Mouse (Mus musculus): Measurements from ENCODE around the gene Nectin2. TPM values are rescaled to one million over a fixed set of nuclear protein-coding genes. Genes with fewer than 3 reads are reported as not detected.

Gene Nectin2
- polyA plus RNA-seq, 1 experiment, result 74.7 TPM

GRCm38 (mm10) chr7:19704475-19704874 is 45.8 kb downstream of the Nectin2 start:
- Histone ChIP-seq H3K4me3 (replicated peaks; ENCODE audit: extremely low read depth, low read depth, low read length) (no peak overlapping the region), H3K4me1 (ENCODE audit: control insufficient read depth, insufficient read depth, low read length) (peaks cover 7% of the 10 kb centered on the region; the same call in 1 of the 2 replicates)
- no peak for DNase-seq
- 89% methylated on average over 4 of the region's 4 CpGs for WGBS
- no peak for TF ChIP-seq CTCF (IDR thresholded peaks at IDR 0.05; ENCODE audit: insufficient read depth, low read length)
- TF ChIP-seq POLR2A (IDR thresholded peaks at IDR 0.05; ENCODE audit: borderline replicate concordance, extremely low read depth, low read depth, low read length), result no peak

GRCm38 (mm10) chr7:19702859-19703555 is 47.3 kb downstream of the Nectin2 start:
- no peak for DNase-seq
- no peak for TF ChIP-seq POLR2A (IDR thresholded peaks at IDR 0.05; ENCODE audit: borderline replicate concordance, extremely low read depth, low read depth, low read length)
- TF ChIP-seq CTCF (IDR thresholded peaks at IDR 0.05; ENCODE audit: insufficient read depth, low read length), result no peak
- WGBS, result 92% methylated on average over 16 of the region's 16 CpGs
- no peak overlapping the region for H3K4me3 ChIP-seq (replicated peaks; ENCODE audit: extremely low read depth, low read depth, low read length)
- H3K4me1 ChIP-seq (ENCODE audit: control insufficient read depth, insufficient read depth, low read length), result peaks cover 12% of the 10 kb centered on the region; the same call in 1 of the 2 replicates

- WGBS, result 32% methylated on average over 22 of the region's 22 CpGs
- TF ChIP-seq POLR2A (IDR thresholded peaks at IDR 0.05; ENCODE audit: borderline replicate concordance, extremely low read depth, low read depth, low read length) (no peak), CTCF (IDR thresholded peaks at IDR 0.05; ENCODE audit: insufficient read depth, low read length) (peak; percentile 70)
Measured at GRCm38 (mm10) chr7:19701069-19701761, 49.1 kb downstream of the Nectin2 start.

DNA sequence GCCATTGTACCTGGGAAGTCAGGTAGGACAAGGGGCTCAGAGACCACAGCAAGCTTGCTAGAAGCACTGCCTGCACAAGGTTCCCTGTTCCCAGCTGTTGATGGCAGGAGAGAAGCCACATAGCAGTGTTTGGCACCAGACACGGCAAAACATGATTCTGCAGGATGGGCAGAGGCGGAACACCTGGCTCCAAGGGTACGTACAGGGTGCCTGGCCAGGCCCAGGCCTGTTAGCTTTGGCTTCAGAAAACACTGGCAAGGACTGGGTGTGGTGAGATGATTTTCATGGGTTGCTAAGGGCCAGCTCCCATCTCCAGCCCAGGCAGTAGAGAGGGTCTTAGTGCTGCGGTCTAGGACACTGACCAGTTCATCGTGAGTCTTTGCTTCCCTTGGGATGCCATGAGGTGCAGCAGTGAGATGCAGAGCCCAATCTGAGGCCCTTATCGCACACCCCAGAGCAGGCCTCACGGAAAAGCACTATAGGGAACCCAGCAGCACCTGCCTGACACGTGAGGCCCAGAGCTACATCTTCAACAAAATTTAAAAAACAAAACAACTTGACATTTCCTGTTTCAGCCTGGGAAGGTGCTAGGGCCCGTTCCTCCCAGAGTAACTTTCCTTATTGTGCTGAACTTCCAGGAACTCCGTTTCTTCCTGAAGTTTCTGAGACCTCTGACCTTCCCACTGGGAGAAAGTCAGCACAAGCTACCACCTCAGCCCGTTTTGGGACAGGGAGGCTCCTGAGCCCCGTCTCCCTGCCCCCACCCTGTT is 49.8 kb downstream of the Nectin2 start:
- TF ChIP-seq CTCF (IDR thresholded peaks at IDR 0.05; ENCODE audit: insufficient read depth, low read length) (no peak), POLR2A (IDR thresholded peaks at IDR 0.05; ENCODE audit: borderline replicate concordance, extremely low read depth, low read depth, low read length) (no peak)
- DNase-seq, result peak; percentile 30
- 49% methylated on average over 12 of the region's 12 CpGs for WGBS
- Histone ChIP-seq H3K4me3 (replicated peaks; ENCODE audit: extremely low read depth, low read depth, low read length) (no peak overlapping the region), H3K4me1 (ENCODE audit: control insufficient read depth, insufficient read depth, low read length) (peaks cover 12% of the 10 kb centered on the region; the same call in 1 of the 2 replicates)

More at GRCm38 (mm10) chr7:19701069-19701761, 49.1 kb downstream of the Nectin2 start:
- Histone ChIP-seq H3K4me3 (replicated peaks; ENCODE audit: extremely low read depth, low read depth, low read length) (no peak overlapping the region), H3K4me1 (ENCODE audit: control insufficient read depth, insufficient read depth, low read length) (peaks cover 12% of the 10 kb centered on the region; the same call in 1 of the 2 replicates)
- DNase-seq, result peak; percentile 69

DNA sequence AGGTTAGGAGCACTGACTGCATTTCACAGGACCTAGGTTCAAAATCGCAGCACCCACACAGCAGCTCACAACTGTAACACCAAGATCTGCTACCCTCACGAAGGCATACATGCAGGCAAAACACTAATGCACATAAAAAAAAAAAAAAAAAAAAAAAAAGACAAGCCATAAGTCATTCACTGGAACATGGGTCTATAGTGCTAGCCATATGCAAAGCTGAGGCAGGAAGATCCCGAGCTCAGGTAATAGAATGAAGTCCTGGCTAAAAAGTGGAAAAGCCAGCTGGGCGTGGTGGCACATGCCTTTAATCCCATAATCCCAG is 50.5 kb downstream of the Nectin2 start:
- Histone ChIP-seq H3K4me3 (replicated peaks; ENCODE audit: extremely low read depth, low read depth, low read length) (no peak overlapping the region), H3K4me1 (ENCODE audit: control insufficient read depth, insufficient read depth, low read length) (peaks cover 12% of the 10 kb centered on the region; the same call in 1 of the 2 replicates)
- DNase-seq, result no peak
- TF ChIP-seq CTCF (IDR thresholded peaks at IDR 0.05; ENCODE audit: insufficient read depth, low read length) (no peak), POLR2A (IDR thresholded peaks at IDR 0.05; ENCODE audit: borderline replicate concordance, extremely low read depth, low read depth, low read length) (no peak)
- WGBS, result 82% methylated on average over 4 of the region's 4 CpGs

DNA sequence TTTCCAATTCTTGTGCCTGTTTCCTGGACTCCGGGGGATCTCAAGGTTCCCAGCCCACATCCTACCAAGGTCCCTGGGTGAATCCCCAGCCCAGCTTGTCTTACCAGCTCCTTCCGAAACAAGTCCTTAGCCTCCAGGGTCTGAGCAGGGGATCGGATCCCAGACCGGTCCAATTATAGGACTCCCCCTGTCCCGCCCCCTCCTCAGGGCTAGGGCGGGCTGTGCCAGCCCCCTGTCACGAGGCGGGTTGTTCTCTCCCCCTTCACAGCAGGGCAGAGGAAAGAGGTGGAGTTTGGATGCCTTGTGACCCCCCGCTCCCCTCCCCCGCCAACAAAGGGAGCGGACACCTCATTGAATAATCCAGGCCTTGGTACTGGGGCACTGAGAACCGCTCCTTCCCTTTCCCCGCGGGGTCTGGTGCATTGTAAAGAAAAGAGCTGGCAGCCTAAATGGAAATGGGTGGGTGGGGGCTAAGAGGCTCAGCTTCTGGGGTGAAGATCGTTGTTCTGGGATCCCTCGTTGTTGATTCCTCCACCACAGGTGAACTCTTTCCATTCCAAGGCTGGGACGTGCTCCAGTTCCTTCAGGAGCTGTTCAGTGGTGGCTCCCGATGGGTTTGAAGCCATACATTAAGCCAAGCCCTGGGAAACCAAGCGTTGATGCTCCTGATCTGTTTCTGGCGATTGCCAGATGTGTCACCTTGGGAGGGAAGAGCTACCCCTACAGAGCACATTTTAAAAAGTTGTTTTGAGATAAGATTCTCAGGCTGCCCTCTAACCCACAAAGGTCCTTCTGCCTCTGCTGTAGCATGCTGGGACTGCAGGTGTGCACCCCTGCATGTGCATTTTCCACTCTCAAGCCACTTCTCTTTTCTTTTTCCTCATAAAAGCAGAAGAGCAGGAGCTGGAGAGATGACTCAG is 51.1 kb downstream of the Nectin2 start, which contains the start of gene Apoe:
Gene Apoe, minus strand, starts transcription at position 282 of the 920 bp plus-strand sequence.
- 8% methylated on average over 20 of the region's 20 CpGs for WGBS
- no peak for TF ChIP-seq CTCF (IDR thresholded peaks at IDR 0.05; ENCODE audit: insufficient read depth, low read length)
- peak; percentile 58; the same call in 1 of the 2 replicates for TF ChIP-seq POLR2A (IDR thresholded peaks at IDR 0.05; ENCODE audit: borderline replicate concordance, extremely low read depth, low read depth, low read length)

DNA sequence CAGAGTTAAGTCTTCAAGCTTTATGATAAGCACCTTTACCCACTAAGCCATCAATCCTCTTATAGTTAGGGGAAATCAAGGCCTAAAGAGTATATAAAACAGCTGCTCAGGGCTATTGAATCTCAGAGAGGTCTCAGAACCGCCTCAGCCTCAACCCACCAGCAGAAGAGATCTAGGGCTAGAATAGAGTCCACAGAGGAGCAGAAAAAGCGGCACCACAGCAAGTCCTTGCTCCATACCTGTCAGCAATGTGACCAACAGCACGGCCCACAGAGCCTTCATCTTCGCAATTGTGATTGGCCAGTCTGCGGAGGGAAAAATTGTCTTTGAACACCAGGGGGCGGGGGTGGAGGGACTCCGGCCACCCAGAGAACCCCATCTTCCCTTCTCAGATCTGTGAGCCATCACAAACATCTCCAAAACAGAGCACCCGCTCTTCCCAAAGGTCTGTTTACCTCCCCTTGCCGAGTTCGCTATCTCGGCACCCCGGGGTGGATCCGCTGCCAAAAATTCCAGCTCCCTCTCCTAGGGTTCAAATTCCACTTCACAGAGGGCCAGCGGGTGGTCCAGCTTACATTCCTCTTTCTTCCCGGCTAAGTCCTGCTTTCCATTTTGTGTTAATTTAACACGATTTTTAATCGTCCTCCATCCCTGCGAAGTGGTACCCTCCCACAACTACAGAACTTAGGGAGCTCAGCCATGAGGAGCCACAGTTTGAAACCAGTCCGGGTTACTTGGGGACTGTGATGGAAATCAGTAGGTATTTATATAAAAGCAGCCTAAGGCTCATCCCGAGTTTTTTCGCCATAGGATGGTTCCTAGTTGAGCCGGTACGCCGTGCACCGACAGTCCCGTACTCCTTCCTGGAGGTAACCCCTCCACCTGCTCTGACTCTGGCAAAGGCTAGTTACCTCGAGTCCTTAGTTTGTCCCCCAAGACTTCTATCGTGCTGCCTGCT is 52.1 kb downstream of the Nectin2 start:
- Histone ChIP-seq H3K4me3 (replicated peaks; ENCODE audit: extremely low read depth, low read depth, low read length) (peak overlapping the region; percentile 51), H3K4me1 (ENCODE audit: control insufficient read depth, insufficient read depth, low read length) (peaks cover 15% of the 10 kb centered on the region)
- DNase-seq, result no peak
- WGBS, result 8% methylated on average over 28 of the region's 28 CpGs
- peak; percentile 13; the same call in 1 of the 2 replicates for TF ChIP-seq CTCF (IDR thresholded peaks at IDR 0.05; ENCODE audit: insufficient read depth, low read length)
- no peak for TF ChIP-seq POLR2A (IDR thresholded peaks at IDR 0.05; ENCODE audit: borderline replicate concordance, extremely low read depth, low read depth, low read length)

More for the DNA sequence above, 51.1 kb downstream of the Nectin2 start, which contains the start of gene Apoe:
- peak; percentile 41 for DNase-seq
- peak within 1 kb of the TSS; percentile 51 for H3K4me3 ChIP-seq (replicated peaks; ENCODE audit: extremely low read depth, low read depth, low read length)
- peaks cover 12% of the 10 kb centered on the region; the same call in 1 of the 2 replicates for H3K4me1 ChIP-seq (ENCODE audit: control insufficient read depth, insufficient read depth, low read length)

Data from lung, adult 2 months (tissue).